22 mouse cellular contexts compared by ENCODE assay signal in the genomic region with DNA sequence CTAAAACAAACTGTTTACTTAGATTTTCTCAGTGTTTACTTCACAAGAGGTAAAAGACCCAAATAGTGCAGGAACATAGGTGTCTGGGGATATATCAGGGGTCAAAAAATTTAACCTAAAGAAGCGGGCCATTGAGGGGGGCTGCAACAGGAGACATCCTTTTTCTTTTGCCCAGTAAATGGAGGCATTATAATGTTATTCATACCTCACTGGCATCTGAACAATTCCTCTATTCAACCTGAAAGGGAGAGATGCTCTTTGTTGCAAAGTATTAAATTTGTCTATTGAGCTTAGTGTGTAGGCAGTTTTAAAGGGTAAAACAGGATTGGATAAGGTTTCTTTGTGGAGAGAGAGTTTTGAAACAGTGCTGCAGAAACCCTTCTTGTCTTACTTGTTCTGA.
"Had no signal": no experiment of that assay in that cellular context is flagged by ENCODE, and none has a peak within 500 bp of the region (broad histone marks: within the 10 kb centered on the region; RNA-seq: fewer than 3 reads in every experiment).

No protein-coding gene starts in this region.

- H3K27ac ChIP-seq: gastrocnemius, adult 2 months; heart, embryonic 10.5 days; hindbrain, embryonic 10.5 days; hindbrain, embryonic 12.5 days; hindbrain, embryonic 14.5 days; intestine, embryonic 15.5 days; limb, embryonic 10.5 days; limb, embryonic 12.5 days had no signal

- H3K9ac ChIP-seq: heart, embryonic 12.5 days; hindbrain, embryonic 12.5 days; hindbrain, embryonic 14.5 days; intestine, embryonic 15.5 days; limb, embryonic 12.5 days had no signal

- H3K4me3 ChIP-seq: gastrocnemius, adult 2 months; heart, embryonic 10.5 days; heart, embryonic 12.5 days; hindbrain, embryonic 10.5 days; hindbrain, embryonic 12.5 days; intestine, embryonic 15.5 days; layer of hippocampus, adult 2 months; left cerebral cortex, adult 2 months; limb, embryonic 10.5 days; limb, embryonic 12.5 days had no signal

- H3K4me1 ChIP-seq: heart, embryonic 10.5 days; hindbrain, embryonic 12.5 days; intestine, embryonic 15.5 days; limb, embryonic 10.5 days; limb, embryonic 12.5 days had no signal

- H3K36me3 ChIP-seq: heart, embryonic 10.5 days; heart, embryonic 12.5 days; hindbrain, embryonic 10.5 days; hindbrain, embryonic 12.5 days; intestine, embryonic 15.5 days; limb, embryonic 10.5 days; limb, embryonic 12.5 days had no signal

- H3K9me3 ChIP-seq: heart, embryonic 10.5 days; heart, embryonic 12.5 days; hindbrain, embryonic 10.5 days; hindbrain, embryonic 12.5 days; intestine, embryonic 15.5 days; limb, embryonic 10.5 days; limb, embryonic 12.5 days had no signal

- H3K27me3 ChIP-seq: heart, embryonic 12.5 days; hindbrain, embryonic 12.5 days; intestine, embryonic 15.5 days; limb, embryonic 12.5 days had no signal

- ATAC-seq: hindbrain, embryonic 16.5 days; inflammation-experienced regulatory T-cells, adult 6 months; intestine, embryonic 15.5 days; intestine, postnatal 0 days had no signal

- DNase-seq: gastrocnemius, adult 2 months; gastrocnemius, postnatal 10 days; gastrocnemius, postnatal 25 days; heart, adult 18-20 months; heart, postnatal 10 days; heart, postnatal 4 days; kidney, adult 18-20 months; liver had no signal

- H3K4me2 ChIP-seq: heart, embryonic 12.5 days; hindbrain, embryonic 12.5 days; hindbrain, embryonic 14.5 days; intestine, embryonic 15.5 days; limb, embryonic 12.5 days; liver, embryonic 11.5 days had no signal
